Mouse (Mus musculus) neural tube, embryonic 13.5 days (tissue): ENCODE measurements around the gene Uhrf1bp1. TPM values are rescaled to one million over a fixed set of nuclear protein-coding genes. Genes with fewer than 3 reads are reported as not detected.
A peak's percentile ranks its signal among the peaks of the same experiment; 100 is the strongest.

Experiments
- ATAC-seq: fragments of 200-750 bp; cut with Nextera tagmentation; 2 replicates; pipeline ENCODE4 v1.8.0; 2017; ENCODE audit warnings: low read depth, mild to moderate bottlenecking, moderate TSS enrichment, moderate library complexity
- H3K27ac ChIP-seq: fragments of 300-500 bp; sonication (generic); replicated peaks from 2 replicates; pipeline ENCODE4 v1.5.1; 2015; ENCODE audit warnings: moderate library complexity, mild to moderate bottlenecking, inconsistent platforms
- H3K27me3 ChIP-seq: fragments of 300-500 bp; sonication (generic); 2 replicates; pipeline ENCODE4 v1.6.1; 2015; ENCODE audit warnings: mild to moderate bottlenecking, inconsistent platforms
- H3K36me3 ChIP-seq: fragments of 300-500 bp; sonication (generic); 2 replicates; pipeline ENCODE4 v1.6.1; 2015; ENCODE audit warnings: mild to moderate bottlenecking, inconsistent platforms
- H3K4me1 ChIP-seq: fragments of 300-500 bp; sonication (generic); replicated peaks from 2 replicates; pipeline ENCODE4 v1.6.1; 2015; ENCODE audit warnings: inconsistent platforms
- H3K4me2 ChIP-seq: fragments of 300-500 bp; sonication (generic); 2 replicates; pipeline ENCODE4 v1.6.1; 2015; ENCODE audit warnings: inconsistent platforms, mild to moderate bottlenecking, moderate library complexity
- H3K4me3 ChIP-seq: fragments of 300-500 bp; sonication (generic); 2 replicates; pipeline ENCODE4 v1.5.1; 2015; ENCODE audit warnings: mild to moderate bottlenecking, inconsistent platforms
- H3K9ac ChIP-seq: fragments of 300-500 bp; sonication (generic); 2 replicates; pipeline ENCODE4 v1.6.1; 2015; ENCODE audit warnings: moderate library complexity, mild to moderate bottlenecking, inconsistent platforms
- H3K9me3 ChIP-seq: fragments of 300-500 bp; sonication (generic); 2 replicates; pipeline ENCODE4 v1.6.1; 2016; ENCODE audit warnings: inconsistent platforms
- WGBS: fragments of 180-500 bp; shearing (Covaris S2); methylation state at CpG from one replicate; pipeline ENCODE4 v1.1.7; 2015; 5-methylcytosine and 5-hydroxymethylcytosine counted together
- polyA plus RNA-seq: library from polyadenylated mRNA; unstranded; fragments of >200 nt; fragmentation: Nextera tagmentation; extraction: Ambion mirVana; gene quantifications from 2 replicates; pipeline ENCODE4 v1.2.1, GENCODE M21; 2015

The Uhrf1bp1 gene
- polyA plus RNA-seq, 1 experiment from 2014 or later = 6.0 TPM

DNA sequence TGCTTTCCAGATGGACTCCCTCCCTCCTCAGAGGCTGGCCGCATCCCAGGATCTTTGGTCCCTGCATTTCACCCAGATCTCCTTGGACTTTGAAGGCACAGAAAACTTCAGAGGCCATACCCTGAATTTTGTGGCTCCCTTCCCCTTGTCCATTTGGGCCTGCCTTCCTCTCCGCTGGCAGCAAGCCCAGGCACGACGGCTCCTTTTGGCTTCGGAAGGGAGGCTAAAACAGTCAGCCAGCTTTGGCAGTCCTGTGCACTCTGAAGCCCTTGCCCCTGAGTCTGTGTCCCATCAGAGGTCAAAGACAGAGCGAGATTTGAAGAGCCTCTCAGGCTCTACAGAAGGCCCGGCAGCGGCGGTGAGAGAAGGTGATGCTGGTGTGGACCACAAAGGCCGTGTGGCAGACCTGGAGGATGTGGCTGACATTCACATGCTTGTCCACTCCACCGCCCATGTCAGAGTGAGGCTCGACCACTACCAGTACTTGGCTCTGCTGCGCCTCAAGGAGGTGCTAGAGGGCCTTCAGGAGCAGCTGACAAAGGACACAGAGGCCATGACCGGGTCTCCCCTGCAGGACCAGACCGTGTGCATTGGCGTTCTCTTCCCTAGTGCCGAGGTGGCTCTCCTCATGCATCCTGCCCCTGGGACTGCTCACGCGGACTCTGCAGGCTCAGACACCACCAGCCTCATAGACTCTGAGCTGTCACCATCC lies 30.4 kb downstream of the Uhrf1bp1 start:
- H3K4me2 ChIP-seq = no peak overlapping the region
- ATAC-seq = no peak
- no peak overlapping the region for H3K4me3 ChIP-seq
- no peak overlapping the region for H3K27ac ChIP-seq
- no peak overlapping the region for H3K9ac ChIP-seq
- H3K4me1 ChIP-seq = no peaks in the 10 kb centered on the region
- H3K9me3 ChIP-seq = no peaks in the 10 kb centered on the region
- H3K27me3 ChIP-seq = no peaks in the 10 kb centered on the region
- 86% methylated on average over 19 of the region's 19 CpGs for WGBS
- H3K36me3 ChIP-seq = peaks cover 86% of the 10 kb centered on the region

DNA sequence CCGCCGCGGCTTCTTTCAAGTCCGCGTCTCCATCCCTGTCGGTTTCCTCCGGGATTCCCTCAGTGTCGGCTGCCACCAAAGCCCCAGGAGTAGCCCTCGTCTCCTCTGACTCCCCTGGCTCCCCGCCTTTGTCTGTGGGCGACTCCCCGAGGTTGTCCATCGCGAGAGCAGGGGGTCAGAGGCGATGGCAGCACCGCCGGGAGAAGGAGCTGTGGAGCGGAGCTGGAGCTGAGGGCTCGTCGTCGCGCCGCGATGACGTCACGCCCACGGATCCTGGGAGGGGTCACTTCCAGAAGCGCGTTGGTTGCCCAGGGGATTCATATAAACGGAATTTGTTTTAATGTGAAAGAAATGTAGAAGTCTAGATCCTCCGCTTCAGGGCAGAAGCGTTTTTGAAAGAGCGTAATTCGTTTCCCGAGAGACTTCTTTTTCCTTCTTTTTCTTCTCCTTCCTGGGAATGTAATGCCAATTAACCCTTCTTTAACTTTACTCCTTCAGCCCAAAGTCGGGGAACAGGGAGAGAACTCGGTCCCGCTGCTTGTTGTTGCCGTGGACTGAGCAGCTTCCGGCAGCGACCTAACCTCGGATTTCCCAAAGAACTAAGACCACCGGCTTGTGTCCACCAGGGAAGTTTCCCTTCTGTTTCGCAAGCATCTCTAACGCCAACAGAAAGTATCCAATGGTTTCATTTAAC lies 51.4 kb downstream of the Uhrf1bp1 start:
- Histone ChIP-seq H3K4me2 (peak overlapping the region; percentile 93), H3K27ac (peak overlapping the region; percentile 92), H3K9ac (peak overlapping the region; percentile 90), H3K9me3 (no peaks in the 10 kb centered on the region), H3K4me1 (peaks cover 48% of the 10 kb centered on the region), H3K4me3 (peak overlapping the region; percentile 77), H3K27me3 (no peaks in the 10 kb centered on the region), H3K36me3 (peaks cover 24% of the 10 kb centered on the region)
- ATAC-seq = 0 out of 2 replicates have a peak, but pooled peaks have one; percentile 19
- WGBS = under 1% methylated on average over 45 of the region's 45 CpGs

DNA sequence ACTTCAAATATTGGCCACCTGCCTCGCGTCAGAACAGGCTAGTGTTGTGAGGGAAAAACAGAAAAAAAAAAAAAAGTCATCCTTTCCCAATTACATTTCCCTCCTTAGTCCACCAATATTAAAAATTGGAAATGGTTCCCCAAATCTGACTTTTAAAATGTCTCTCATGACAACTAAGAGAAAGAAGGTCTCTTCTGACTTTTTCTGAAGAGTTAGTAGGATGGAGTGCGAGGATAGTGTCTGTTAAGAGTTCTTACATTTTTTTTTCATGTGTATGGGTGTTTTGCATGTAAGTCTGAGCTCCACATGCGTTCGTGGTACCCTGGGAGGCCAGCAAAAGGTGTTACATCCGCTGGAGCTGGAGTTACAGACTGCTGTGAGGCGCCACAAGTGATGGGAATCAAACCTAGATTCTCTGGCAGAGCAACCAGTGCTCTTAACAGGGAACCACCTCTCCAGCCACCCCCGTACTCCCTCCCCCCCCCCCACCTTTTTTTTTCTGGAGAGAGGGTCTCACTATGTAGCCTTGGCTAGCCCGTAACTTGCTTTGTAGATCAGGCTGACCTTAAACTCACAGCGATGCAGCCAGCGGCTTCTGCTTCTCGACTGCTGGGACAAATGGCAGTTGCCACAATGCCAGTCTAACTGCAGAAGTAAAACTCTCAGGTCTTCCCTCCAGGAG lies 52.1 kb downstream of the Uhrf1bp1 start:
- H3K4me1 ChIP-seq = peaks cover 48% of the 10 kb centered on the region
- WGBS = under 1% methylated on average over 12 of the region's 12 CpGs
- peak overlapping the region; percentile 93 for H3K4me2 ChIP-seq
- no peaks in the 10 kb centered on the region for H3K9me3 ChIP-seq
- peak overlapping the region; percentile 77 for H3K4me3 ChIP-seq
- peaks cover 17% of the 10 kb centered on the region for H3K36me3 ChIP-seq
- H3K27ac ChIP-seq = peak overlapping the region; percentile 92
- ATAC-seq = peak; percentile 40
- H3K9ac ChIP-seq = peak overlapping the region; percentile 90
- no peaks in the 10 kb centered on the region for H3K27me3 ChIP-seq

DNA sequence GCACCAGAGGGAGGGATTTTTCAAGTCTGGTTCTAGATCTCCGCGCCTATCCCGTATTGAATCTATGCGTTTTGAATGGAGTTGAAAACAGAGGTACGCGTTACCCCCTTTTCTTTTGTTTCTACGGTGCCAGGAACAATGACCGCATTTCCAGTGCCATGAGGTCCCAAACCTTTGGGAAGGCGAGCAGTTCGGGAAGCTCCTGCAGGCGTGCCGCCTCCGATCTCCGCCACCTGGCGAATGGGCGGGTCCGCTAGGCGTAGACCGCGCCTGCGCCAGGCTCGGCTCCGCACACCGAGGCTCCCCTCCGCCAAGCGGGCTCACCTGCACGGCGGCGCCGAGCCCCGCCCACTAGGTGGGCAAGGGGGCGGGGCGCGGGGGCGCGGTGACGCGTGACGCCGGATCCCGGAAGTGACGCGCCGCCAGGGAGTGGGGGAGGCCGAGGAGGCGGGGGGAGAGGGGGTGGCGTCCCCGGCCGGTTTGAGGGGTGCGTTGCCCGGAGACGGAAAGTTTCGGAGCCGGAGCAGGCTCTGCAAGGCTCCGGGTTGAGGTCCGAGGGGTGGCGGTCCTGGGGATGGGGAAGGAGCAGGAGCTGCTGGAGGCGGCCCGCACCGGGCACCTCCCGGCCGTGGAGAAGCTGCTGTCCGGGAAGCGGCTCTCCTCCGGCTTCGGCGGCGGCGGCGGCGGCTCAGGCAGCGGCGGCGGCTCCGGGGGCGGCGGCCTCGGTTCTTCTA lies 52.8 kb downstream of the Uhrf1bp1 start, which contains the start of gene Anks1:
TSS of gene Anks1 (plus strand) at position 419 of the 734 bp plus-strand sequence.
- Histone ChIP-seq H3K4me3 (peak within 1 kb of the TSS; percentile 77), H3K27ac (peak within 1 kb of the TSS; percentile 92), H3K9me3 (no peaks in the 10 kb centered on the region), H3K4me1 (peaks cover 48% of the 10 kb centered on the region), H3K9ac (peak within 1 kb of the TSS; percentile 90), H3K27me3 (no peaks in the 10 kb centered on the region), H3K4me2 (peak within 1 kb of the TSS; percentile 93), H3K36me3 (peaks cover 11% of the 10 kb centered on the region)
- ATAC-seq = peak; percentile 86
- under 1% methylated on average over 75 of the region's 78 CpGs for WGBS

DNA sequence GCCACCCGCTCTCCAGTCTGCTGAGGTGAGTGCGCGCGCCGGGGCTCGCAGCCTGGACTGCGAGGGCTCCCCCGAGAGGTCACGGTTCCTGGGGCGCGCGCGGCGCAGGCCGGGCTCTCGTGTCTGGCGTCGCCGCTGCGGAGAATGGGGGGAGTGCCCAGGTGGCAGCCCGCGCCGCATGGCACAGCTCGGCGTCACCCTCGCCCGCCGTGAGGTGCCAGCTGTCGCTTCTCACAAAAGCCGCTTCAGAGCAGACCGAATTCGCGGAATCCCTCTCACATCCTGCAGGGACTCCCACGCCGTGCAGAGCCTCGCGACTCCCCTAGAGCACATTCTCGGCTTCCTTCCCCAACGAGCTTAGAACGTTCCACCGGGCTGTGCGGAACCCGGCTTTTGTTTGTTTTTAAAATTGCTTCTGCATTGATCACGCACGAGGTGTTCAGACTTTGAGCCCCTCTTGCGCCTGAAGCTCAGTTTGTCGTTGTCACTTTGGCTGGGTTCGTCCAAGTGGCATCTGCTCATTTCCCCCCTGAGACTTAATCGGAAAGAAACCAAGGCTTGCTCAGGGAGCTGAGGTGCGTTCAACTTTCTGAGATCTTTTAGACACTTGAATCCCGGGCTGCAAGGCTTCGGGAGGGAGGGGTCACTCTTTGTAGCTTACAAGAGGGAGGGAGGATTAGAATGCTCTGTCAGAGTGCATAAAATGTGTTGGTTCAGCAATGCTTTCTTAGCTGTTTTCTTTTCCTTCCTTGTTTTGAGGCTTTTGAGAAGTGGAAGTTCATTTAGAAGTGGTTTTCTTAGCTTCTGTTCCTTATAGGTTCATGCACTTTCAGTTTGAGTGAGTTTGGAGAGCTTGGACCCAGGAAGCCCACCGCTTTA lies 53.6 kb downstream of the Uhrf1bp1 start, which contains the start of gene Taf11:
TSS of gene Taf11 (minus strand) at position 223 of the 879 bp plus-strand sequence.
- WGBS = 1% methylated on average over 53 of the region's 53 CpGs

DNA sequence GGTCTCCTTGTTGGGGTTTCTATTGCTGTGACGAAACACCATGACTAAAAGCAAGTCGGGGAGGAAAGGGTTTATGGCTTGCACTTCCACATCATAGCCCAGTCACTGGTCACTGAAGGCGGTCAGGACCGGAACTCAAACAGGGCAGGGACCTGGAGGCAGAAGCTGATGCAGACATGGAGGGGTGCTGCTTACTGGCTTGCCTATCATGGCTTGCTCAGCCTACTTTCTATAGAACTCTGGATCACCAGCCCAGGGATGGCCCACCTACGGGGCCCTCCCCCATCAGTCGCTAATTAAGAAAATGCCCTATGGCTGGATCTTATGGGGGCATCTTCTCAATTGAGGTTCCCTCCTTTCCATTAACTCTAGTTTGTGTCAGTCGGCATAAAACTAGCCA lies 55.1 kb downstream of the Uhrf1bp1 start:
- WGBS = 89% methylated on average over 7 of the region's 7 CpGs
- H3K27me3 ChIP-seq = no peaks in the 10 kb centered on the region
- H3K9me3 ChIP-seq = no peaks in the 10 kb centered on the region
- no peaks in the 10 kb centered on the region for H3K36me3 ChIP-seq
- H3K4me2 ChIP-seq = peak overlapping the region; percentile 93; the same call in 1 of the 2 replicates
- no peak for ATAC-seq
- H3K27ac ChIP-seq = no peak overlapping the region
- H3K4me3 ChIP-seq = no peak overlapping the region
- H3K4me1 ChIP-seq = peaks cover 40% of the 10 kb centered on the region
- H3K9ac ChIP-seq = peak overlapping the region; percentile 90; the same call in 1 of the 2 replicates

More for the DNA sequence above, 53.6 kb downstream of the Uhrf1bp1 start, which contains the start of gene Taf11:
- peak; percentile 70 for ATAC-seq
- Histone ChIP-seq H3K27ac (peak within 1 kb of the TSS; percentile 92), H3K4me1 (peaks cover 48% of the 10 kb centered on the region), H3K4me3 (peak within 1 kb of the TSS; percentile 77), H3K4me2 (peak within 1 kb of the TSS; percentile 93), H3K9ac (peak within 1 kb of the TSS; percentile 90), H3K36me3 (peaks cover 6% of the 10 kb centered on the region), H3K9me3 (no peaks in the 10 kb centered on the region), H3K27me3 (no peaks in the 10 kb centered on the region)

DNA sequence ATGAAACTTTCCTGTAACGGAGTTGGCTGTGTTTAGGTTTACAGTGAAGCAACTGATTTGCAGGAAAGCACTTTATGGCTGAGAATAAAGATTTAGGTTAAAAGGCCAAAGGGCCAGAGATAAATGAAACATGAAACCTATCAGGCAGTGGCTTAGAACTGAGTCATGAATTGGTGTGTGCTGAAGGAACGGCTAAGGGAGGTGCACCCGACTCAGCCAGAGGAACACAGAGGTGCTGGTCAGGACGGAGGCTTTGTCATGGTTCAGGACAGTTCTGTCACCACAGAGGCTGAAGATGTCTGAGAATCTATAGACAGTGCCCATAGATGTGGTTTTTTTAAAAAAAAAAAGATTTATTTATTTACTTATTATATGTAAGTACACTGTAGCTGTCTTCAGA lies 58.5 kb downstream of the Uhrf1bp1 start:
- Histone ChIP-seq H3K4me1 (peaks cover 23% of the 10 kb centered on the region), H3K36me3 (no peaks in the 10 kb centered on the region), H3K9me3 (no peaks in the 10 kb centered on the region), H3K9ac (no peak overlapping the region), H3K27me3 (no peaks in the 10 kb centered on the region), H3K27ac (no peak overlapping the region), H3K4me3 (no peak overlapping the region), H3K4me2 (no peak overlapping the region)
- WGBS = 91% methylated on average over 4 of the region's 4 CpGs
- no peak for ATAC-seq

DNA sequence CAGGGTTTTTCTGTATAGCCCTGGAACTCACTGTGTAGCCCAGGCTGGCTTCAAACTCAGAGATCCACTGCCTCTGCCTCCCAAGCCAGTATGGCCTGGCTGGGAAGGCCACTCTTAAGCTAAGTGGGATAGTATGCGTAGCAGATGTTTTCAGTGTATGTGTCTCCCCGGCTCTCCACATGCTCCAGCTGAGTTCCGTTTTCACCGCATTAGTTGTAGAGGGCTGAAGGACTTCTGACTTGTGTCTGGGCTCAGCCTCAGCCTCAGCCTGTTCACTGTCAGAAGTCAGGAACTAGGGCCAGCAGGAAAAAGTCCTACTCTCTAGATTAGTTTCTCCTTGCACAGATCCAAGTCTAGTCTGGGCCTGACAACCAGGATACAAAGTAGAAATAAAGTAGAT lies 60.1 kb downstream of the Uhrf1bp1 start:
- ATAC-seq = no peak
- 81% methylated on average over 4 of the region's 4 CpGs for WGBS
- no peaks in the 10 kb centered on the region for H3K36me3 ChIP-seq
- peaks cover 13% of the 10 kb centered on the region for H3K4me1 ChIP-seq
- H3K9ac ChIP-seq = no peak overlapping the region
- no peak overlapping the region for H3K27ac ChIP-seq
- H3K4me2 ChIP-seq = no peak overlapping the region
- H3K9me3 ChIP-seq = no peaks in the 10 kb centered on the region
- H3K4me3 ChIP-seq = no peak overlapping the region
- no peaks in the 10 kb centered on the region for H3K27me3 ChIP-seq

DNA sequence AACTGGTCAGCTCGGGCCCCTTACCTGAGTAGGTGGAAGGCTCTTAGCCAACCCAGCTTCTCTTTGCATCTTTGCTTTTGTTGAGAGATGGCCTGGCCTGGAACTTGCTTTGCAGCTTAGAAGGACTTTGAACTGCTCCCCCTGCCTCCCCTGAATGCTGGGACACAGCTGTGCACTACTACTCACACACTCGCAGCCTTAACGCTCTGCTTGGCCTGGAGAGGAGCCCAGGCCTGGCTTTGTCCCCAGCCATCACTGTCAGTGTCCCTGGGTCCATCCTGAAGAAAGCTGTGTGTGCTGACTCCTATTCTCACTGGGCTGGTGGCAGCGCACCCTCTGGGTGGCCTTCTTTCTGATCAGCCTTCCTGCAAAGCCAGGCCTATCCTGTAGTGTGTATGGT lies 64.4 kb downstream of the Uhrf1bp1 start:
- H3K9ac ChIP-seq = no peak overlapping the region
- H3K9me3 ChIP-seq = no peaks in the 10 kb centered on the region
- H3K4me3 ChIP-seq = no peak overlapping the region
- H3K27ac ChIP-seq = no peak overlapping the region
- H3K27me3 ChIP-seq = no peaks in the 10 kb centered on the region
- no peaks in the 10 kb centered on the region for H3K36me3 ChIP-seq
- ATAC-seq = no peak
- peaks cover 25% of the 10 kb centered on the region for H3K4me1 ChIP-seq
- 82% methylated on average over 4 of the region's 4 CpGs for WGBS
- no peak overlapping the region for H3K4me2 ChIP-seq

DNA sequence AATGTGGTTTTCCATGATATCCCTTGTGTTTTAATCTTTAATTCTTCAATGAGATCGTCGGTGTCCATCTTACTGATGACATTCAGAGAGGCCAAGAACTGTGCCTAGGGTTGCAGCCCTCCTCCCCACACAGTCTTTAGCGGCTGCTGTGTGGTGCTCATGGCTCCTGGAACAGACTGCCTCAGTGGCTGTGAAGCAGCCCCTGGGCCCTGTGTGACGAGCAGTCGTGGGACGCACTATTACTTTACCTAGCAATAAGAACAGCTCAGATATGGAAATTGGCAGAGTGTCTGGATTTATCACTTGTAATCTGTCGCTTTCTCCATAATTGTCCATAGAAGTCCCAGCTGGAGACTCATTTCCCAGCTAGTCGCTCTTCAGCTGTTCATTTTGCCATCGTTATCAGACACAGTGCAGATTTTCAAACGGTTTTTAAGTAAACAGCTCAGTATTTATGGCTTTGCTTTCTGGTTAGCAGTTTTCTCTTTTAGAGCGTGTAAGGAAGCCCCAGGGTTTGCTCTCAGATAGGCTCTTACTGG lies 66.0 kb downstream of the Uhrf1bp1 start:
- peak overlapping the region; percentile 59 for H3K27ac ChIP-seq
- H3K4me2 ChIP-seq = no peak overlapping the region
- H3K36me3 ChIP-seq = no peaks in the 10 kb centered on the region
- peaks cover 25% of the 10 kb centered on the region for H3K4me1 ChIP-seq
- peak; percentile 79; the same call in 1 of the 2 replicates for ATAC-seq
- H3K9me3 ChIP-seq = no peaks in the 10 kb centered on the region
- WGBS = 53% methylated on average over 11 of the region's 11 CpGs
- H3K9ac ChIP-seq = 0 out of 2 replicates have a peak overlapping the region, but pooled peaks have one; percentile 8
- no peak overlapping the region for H3K4me3 ChIP-seq
- no peaks in the 10 kb centered on the region for H3K27me3 ChIP-seq
